Mouse (Mus musculus): Measurements from ENCODE around the gene Henmt1. TPM values are rescaled to one million over a fixed set of nuclear protein-coding genes. Genes with fewer than 3 reads are reported as not detected.

The Henmt1 gene
- polyA plus RNA-seq, 1 experiment from 2014 or later = 0.15 TPM

DNA sequence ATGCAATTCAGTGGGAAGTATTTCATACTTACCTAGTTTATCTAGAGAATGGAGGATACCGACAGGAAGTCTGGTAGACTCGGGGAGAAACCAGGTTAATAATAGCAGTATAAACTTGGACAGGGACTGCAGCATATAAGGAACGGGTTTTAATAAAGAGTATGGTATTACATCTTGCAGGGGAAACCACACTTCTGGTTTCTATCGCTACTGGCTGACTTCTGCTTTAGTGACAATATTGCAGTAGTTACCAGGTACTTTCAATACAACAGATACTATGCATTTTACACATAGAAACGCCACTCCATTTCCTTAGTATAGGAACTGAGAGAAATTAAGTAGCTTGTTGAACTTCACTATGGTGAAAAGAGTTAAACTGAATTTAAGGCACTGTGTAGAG lies 68.5 kb downstream of the Henmt1 start:
- 76% methylated on average over 5 of the region's 5 CpGs for WGBS
- H3K27me3 ChIP-seq (ENCODE audit: control insufficient read depth, insufficient read depth, low read length) = no peaks in the 10 kb centered on the region
- no peak for TF ChIP-seq EP300 (optimal IDR thresholded peaks at IDR 0.05)
- TF ChIP-seq CTCF (IDR thresholded peaks at IDR 0.05; ENCODE audit: low read depth) = no peak
- no peak overlapping the region for H3K4me3 ChIP-seq (ENCODE audit: low read depth, low read length)
- H3K36me3 ChIP-seq (ENCODE audit: control insufficient read depth, insufficient read depth, low read length) = no peaks in the 10 kb centered on the region
- no peak overlapping the region for H3K4me2 ChIP-seq (replicated peaks; ENCODE audit: low read depth)
- H3K9me3 ChIP-seq (ENCODE audit: control insufficient read depth, low read length) = no peaks in the 10 kb centered on the region
- no peak for ATAC-seq (ENCODE audit: low FRiP score, low TSS enrichment)
- H3K27ac ChIP-seq (replicated peaks) = no peak overlapping the region
- DNase-seq (ENCODE audit: low spot score) = no peak
- no peak overlapping the region for H3K9ac ChIP-seq (ENCODE audit: low read length)
- H3K4me1 ChIP-seq (replicated peaks; ENCODE audit: control insufficient read depth, insufficient read depth) = 0 out of 2 replicates have a peak, but pooled peaks cover 6% of the 10 kb centered on the region

Other genes starting within 250 kb of the Henmt1 start
- 31.1 and 32.0 TPM in 2 replicates for gene Gpsm2, start 217.6 kb upstream of the Henmt1 start, polyA plus RNA-seq (2015; fragmentation: Nextera tagmentation; extraction: Ambion mirVana)
- 0.30 and 0.85 TPM in 2 replicates for gene Aknad1, start 200.2 kb upstream of the Henmt1 start, polyA plus RNA-seq (2015; fragmentation: Nextera tagmentation; extraction: Ambion mirVana)
- 38.6 and 39.3 TPM in 2 replicates for gene Stxbp3, start 99.3 kb upstream of the Henmt1 start, polyA plus RNA-seq (2015; fragmentation: Nextera tagmentation; extraction: Ambion mirVana)
- gene Fndc7, start 49.9 kb upstream of the Henmt1 start, polyA plus RNA-seq (2015; fragmentation: Nextera tagmentation; extraction: Ambion mirVana) = 0.28 and 0.67 TPM in 2 replicates
- gene Prpf38b, start 28.1 kb upstream of the Henmt1 start, polyA plus RNA-seq (2015; fragmentation: Nextera tagmentation; extraction: Ambion mirVana) = 26.1 and 31.1 TPM in 2 replicates
- gene Gm9857, start 572 bp downstream of the Henmt1 start, polyA plus RNA-seq (2015; fragmentation: Nextera tagmentation; extraction: Ambion mirVana) = not detected in 2 replicates
- 8.5 and 9.4 TPM in 2 replicates for gene Fam102b, start 87.7 kb downstream of the Henmt1 start, polyA plus RNA-seq (2015; fragmentation: Nextera tagmentation; extraction: Ambion mirVana)
- not detected in 2 replicates for gene Slc25a54, start 140.6 kb downstream of the Henmt1 start, polyA plus RNA-seq (2015; fragmentation: Nextera tagmentation; extraction: Ambion mirVana)
- gene Slc25a24, start 183.3 kb downstream of the Henmt1 start, polyA plus RNA-seq (2015; fragmentation: Nextera tagmentation; extraction: Ambion mirVana) = 22.4 and 24.0 TPM in 2 replicates